Mouse (Mus musculus): Measurements from ENCODE around the gene Shank3. TPM values are rescaled to one million over a fixed set of nuclear protein-coding genes. Genes with fewer than 3 reads are reported as not detected.

The Shank3 gene
- 29.6 and 30.5 TPM in 2 replicates for polyA plus RNA-seq (2012; rRNA removed)

GRCm38 (mm10) chr15:89498961-89499688 is at the start of gene Shank3:
Gene Shank3 (plus strand): TSS chr15:89499623.

GRCm38 (mm10) chr15:89453865-89454478 is 45.5 kb upstream of the Shank3 start, which contains the start of gene Mapk8ip2:
Gene Mapk8ip2 (plus strand): TSS chr15:89453913.

GRCm38 (mm10) chr15:89477091-89477491 is 22.3 kb upstream of the Shank3 start, which contains the start of gene Arsa:
Gene Arsa (minus strand): TSS chr15:89477425.

GRCm38 (mm10) chr15:89568114-89568513 is 68.7 kb downstream of the Shank3 start, which contains the start of gene Acr:
Gene Acr (plus strand): TSS chr15:89568326.

GRCm38 (mm10) chr15:89591723-89592455 is 92.5 kb downstream of the Shank3 start, which contains the start of gene Rabl2:
Gene Rabl2 (minus strand): TSS chr15:89591923.

Other genes starting within 250 kb of the Shank3 start
- 256 and 291 TPM in 2 replicates for gene Sbf1, start 184.3 kb upstream of the Shank3 start, polyA plus RNA-seq (2012; rRNA removed)
- gene Adm2, start 176.9 kb upstream of the Shank3 start, polyA plus RNA-seq (2012; rRNA removed), result 10.3 and 12.0 TPM in 2 replicates
- gene Miox, start 165.2 kb upstream of the Shank3 start, polyA plus RNA-seq (2012; rRNA removed), result 29.3 and 44.2 TPM in 2 replicates
- gene Lmf2, start 144.0 kb upstream of the Shank3 start, polyA plus RNA-seq (2012; rRNA removed), result 61.3 and 76.7 TPM in 2 replicates
- gene Ncaph2, start 143.9 kb upstream of the Shank3 start, polyA plus RNA-seq (2012; rRNA removed), result 210 and 215 TPM in 2 replicates
- 108 and 113 TPM in 2 replicates for gene Sco2, start 125.8 kb upstream of the Shank3 start, polyA plus RNA-seq (2012; rRNA removed)
- gene Tymp, start 122.6 kb upstream of the Shank3 start, polyA plus RNA-seq (2012; rRNA removed), result 22.0 and 32.3 TPM in 2 replicates
- 89.5 and 107 TPM in 2 replicates for gene Odf3b, start 120.3 kb upstream of the Shank3 start, polyA plus RNA-seq (2012; rRNA removed)
- gene Klhdc7b, start 114.7 kb upstream of the Shank3 start, polyA plus RNA-seq (2012; rRNA removed), result 0.17 and 0.18 TPM in 2 replicates
- gene Syce3, start 89.1 kb upstream of the Shank3 start, polyA plus RNA-seq (2012; rRNA removed), result not detected in 2 replicates
- gene Cpt1b, start 73.8 kb upstream of the Shank3 start, polyA plus RNA-seq (2012; rRNA removed), result 1.3 and 1.9 TPM in 2 replicates
- gene C730034F03Rik, start 70.0 kb upstream of the Shank3 start, polyA plus RNA-seq (2012; rRNA removed), result 0.79 and 0.86 TPM in 2 replicates
- 1.8 and 3.8 TPM in 2 replicates for gene Gm44502, start 69.9 kb upstream of the Shank3 start, polyA plus RNA-seq (2012; rRNA removed)
- 40.5 and 57.3 TPM in 2 replicates for gene Chkb, start 69.7 kb upstream of the Shank3 start, polyA plus RNA-seq (2012; rRNA removed)
- 0.33 and 0.51 TPM in 2 replicates for gene Mapk8ip2, start 45.7 kb upstream of the Shank3 start, polyA plus RNA-seq (2012; rRNA removed)
- 38.4 and 43.7 TPM in 2 replicates for gene Arsa, start 22.2 kb upstream of the Shank3 start, polyA plus RNA-seq (2012; rRNA removed)
- gene Acr, start 68.7 kb downstream of the Shank3 start, polyA plus RNA-seq (2012; rRNA removed), result 1.2 and 1.8 TPM in 2 replicates
- 25.7 and 33.3 TPM in 2 replicates for gene Rabl2, start 92.3 kb downstream of the Shank3 start, polyA plus RNA-seq (2012; rRNA removed)